Mouse (Mus musculus) heart, embryonic 14.5 days (tissue): ENCODE measurements around the gene Odf3. TPM values are rescaled to one million over a fixed set of nuclear protein-coding genes. Genes with fewer than 3 reads are reported as not detected.

Experiments
- ATAC-seq: fragments of 200-750 bp; cut with Nextera tagmentation; 2 replicates; pipeline ENCODE4 v1.8.0; 2017; ENCODE audit warnings: low read depth, moderate TSS enrichment; ENCODE audit not compliant: insufficient number of reproducible peaks, insufficient read depth, low FRiP score
- H3K27ac ChIP-seq, 2 experiments: fragments of 200-500 bp in 1 of 2; fragments of 300-500 bp in 1 of 2; sonication (generic) in 1 of 2; replicated peaks in 1 of 2; 2 replicates each; pipeline ENCODE4 v1.5.1; 2012 to 2014; ENCODE audit warnings: low read depth in 2 of 2, low read length in 2 of 2, control low read depth in 1 of 2, mild to moderate bottlenecking in 1 of 2, mixed read lengths in 1 of 2; ENCODE audit not compliant: control insufficient read depth in 1 of 2, insufficient read depth in 1 of 2
- H3K27me3 ChIP-seq: fragments of 300-500 bp; sonication (generic); 2 replicates; pipeline ENCODE4 v1.6.1; 2014; ENCODE audit warnings: mild to moderate bottlenecking, low read length, control low read depth; ENCODE audit not compliant: control insufficient read depth, insufficient read depth
- H3K36me3 ChIP-seq: fragments of 300-500 bp; sonication (generic); 2 replicates; pipeline ENCODE4 v1.6.1; 2014; ENCODE audit warnings: mild to moderate bottlenecking, control low read depth, low read length, mixed read lengths; ENCODE audit not compliant: control insufficient read depth, insufficient read depth
- H3K4me1 ChIP-seq, 2 experiments: fragments of 200-500 bp in 1 of 2; fragments of 300-500 bp in 1 of 2; sonication (generic) in 1 of 2; 2 replicates each; pipeline ENCODE4 v1.6.1; 2012 to 2014; ENCODE audit warnings: low read length in 2 of 2, control low read depth in 1 of 2, mixed read lengths in 1 of 2; ENCODE audit not compliant: control insufficient read depth in 2 of 2, insufficient read depth in 2 of 2
- H3K4me2 ChIP-seq: fragments of 300-500 bp; sonication (generic); 2 replicates; pipeline ENCODE4 v1.6.1; 2014; ENCODE audit warnings: mild to moderate bottlenecking, low read length
- H3K4me3 ChIP-seq, 2 experiments: fragments of 200-500 bp in 1 of 2; fragments of 300-500 bp in 1 of 2; sonication (generic) in 1 of 2; 2 replicates each; pipeline ENCODE4 v1.5.1; 2012 to 2014; ENCODE audit warnings: low read length in 2 of 2, mild to moderate bottlenecking in 2 of 2, control low read depth in 1 of 2, low read depth in 1 of 2, moderate library complexity in 1 of 2; ENCODE audit not compliant: control insufficient read depth in 1 of 2, insufficient read depth in 1 of 2
- H3K9ac ChIP-seq: fragments of 300-500 bp; sonication (generic); 2 replicates; pipeline ENCODE4 v1.6.1; 2014; ENCODE audit warnings: mild to moderate bottlenecking, low read length
- H3K9me3 ChIP-seq: fragments of 300-500 bp; sonication (generic); 2 replicates; pipeline ENCODE4 v1.6.1; 2016; ENCODE audit warnings: low read length, control low read depth; ENCODE audit not compliant: control insufficient read depth
- WGBS: fragments of 180-500 bp; shearing (Covaris S2); extraction: QIAGEN DNeasy Blood & Tissue Kit; methylation state at CpG from one replicate; pipeline ENCODE4 v1.1.7; 2014; 5-methylcytosine and 5-hydroxymethylcytosine counted together
- polyA plus RNA-seq: library from polyadenylated mRNA; unstranded; fragments of >200 nt; fragmentation: Nextera tagmentation; extraction: Ambion mirVana; gene quantifications from 2 replicates; pipeline ENCODE4 v1.2.1, GENCODE M21; 2014

Gene Odf3
- polyA plus RNA-seq = 0.12 TPM in 1 of 2 replicates, not detected in the other

DNA sequence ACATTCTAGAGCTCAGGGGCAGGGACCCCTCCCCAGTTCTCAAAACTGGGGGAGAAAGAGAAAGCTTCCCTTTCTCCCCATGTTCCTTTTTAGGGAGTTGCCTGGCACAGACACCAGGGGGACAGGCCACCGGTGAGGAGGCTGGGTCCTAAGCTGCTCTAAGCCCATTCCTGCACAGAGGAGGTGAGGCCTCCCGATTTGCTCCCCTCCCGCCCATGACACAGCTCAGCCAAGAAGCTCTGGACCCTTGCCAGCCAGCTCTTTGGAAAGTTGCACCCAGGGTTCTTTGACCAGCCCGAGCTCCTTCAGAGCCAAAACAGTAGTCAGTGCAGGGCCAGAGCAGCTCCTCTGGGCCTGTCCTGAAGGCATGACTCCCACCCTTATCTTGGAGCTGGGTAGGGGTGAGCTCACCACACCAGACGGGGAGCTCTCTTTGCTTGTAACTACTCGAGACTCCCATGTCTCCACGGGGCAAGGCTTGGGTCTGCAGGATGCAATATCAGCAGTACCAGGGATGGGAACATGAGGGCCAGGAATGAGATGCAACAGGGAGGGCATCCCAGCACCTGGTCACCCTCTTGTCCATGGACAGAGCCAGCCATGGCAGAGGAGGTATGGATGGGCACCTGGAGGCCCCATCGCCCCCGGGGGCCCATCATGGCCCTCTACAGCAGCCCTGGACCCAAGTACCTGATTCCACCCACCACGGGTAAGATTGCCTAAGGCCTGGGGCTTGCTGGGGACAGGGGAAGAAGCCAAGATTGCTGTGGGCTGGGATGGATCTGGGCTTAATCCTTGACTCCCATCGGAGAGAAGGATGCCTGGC, at the start of gene Odf3:
Gene Odf3 (plus strand): TSS at position 51 of the 826 bp plus-strand sequence.
- Histone ChIP-seq H3K4me1 (peaks cover 0 to 5% of the 10 kb centered on the region in 2 experiments; a peak in 3 of 4 replicates), H3K27ac (no peak within 1 kb of the TSS), H3K27me3 (peaks cover 15% of the 10 kb centered on the region; the same call in 1 of the 2 replicates), H3K9ac (no peak within 1 kb of the TSS), H3K4me2 (no peak within 1 kb of the TSS), H3K4me3 (no peak within 1 kb of the TSS), H3K9me3 (no peaks in the 10 kb centered on the region), H3K36me3 (peaks cover 15% of the 10 kb centered on the region)
- peak; percentile 41; the same call in 1 of the 2 replicates for ATAC-seq
- 44% methylated on average over 11 of the region's 11 CpGs for WGBS

DNA sequence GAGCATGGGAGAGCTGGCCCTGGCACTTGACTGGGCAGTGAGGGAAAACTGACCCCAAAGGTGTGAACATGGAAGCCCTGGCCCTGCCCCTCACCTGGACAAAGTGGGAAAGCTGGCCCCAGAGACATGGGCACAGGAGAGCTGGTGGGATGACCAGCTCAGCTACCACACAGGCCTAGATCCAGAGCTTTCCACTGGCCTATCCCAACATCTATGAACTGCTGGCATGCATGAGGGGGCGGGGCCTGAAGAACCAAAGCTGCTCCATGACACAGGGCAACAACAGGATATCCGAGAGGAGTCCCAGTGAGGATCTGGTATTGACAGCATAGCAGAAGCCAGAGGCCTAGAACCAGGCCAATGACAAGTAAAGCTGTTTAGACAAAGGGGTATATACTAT, 49.4 kb upstream of the Odf3 start:
- H3K27me3 ChIP-seq = no peaks in the 10 kb centered on the region
- no peak overlapping the region for H3K4me2 ChIP-seq
- ATAC-seq = no peak

DNA sequence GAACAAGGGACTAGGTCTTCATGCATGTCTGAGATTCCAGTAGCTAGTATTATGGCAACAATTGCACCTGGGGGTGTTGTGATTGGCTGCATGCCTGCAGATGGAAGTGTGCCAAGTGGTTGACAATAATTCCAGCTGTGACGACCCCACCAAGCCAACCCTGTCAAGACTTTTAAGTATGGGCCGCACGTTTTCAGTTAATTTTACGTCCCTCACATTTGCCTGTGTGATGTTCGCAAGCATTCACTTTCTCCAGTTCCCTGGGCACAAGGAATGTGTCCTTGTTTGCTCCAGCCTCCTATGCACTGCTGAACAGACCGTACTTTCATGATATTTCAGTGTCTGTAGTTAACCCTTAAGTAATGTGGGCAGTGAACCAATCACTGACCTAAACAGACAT, 45.0 kb upstream of the Odf3 start:
- Histone ChIP-seq H3K27ac (no peak overlapping the region), H3K9ac (no peak overlapping the region), H3K27me3 (no peaks in the 10 kb centered on the region), H3K4me1 (no peaks in the 10 kb centered on the region), H3K36me3 (no peaks in the 10 kb centered on the region), H3K4me2 (no peak overlapping the region), H3K4me3 (no peak overlapping the region), H3K9me3 (no peaks in the 10 kb centered on the region)
- WGBS = 73% methylated on average over 6 of the region's 6 CpGs
- no peak for ATAC-seq

More for the DNA sequence above, 49.4 kb upstream of the Odf3 start:
- H3K9ac ChIP-seq = no peak overlapping the region
- no peaks in the 10 kb centered on the region for H3K36me3 ChIP-seq
- no peaks in the 10 kb centered on the region for H3K4me1 ChIP-seq
- WGBS = 64% methylated on average over 2 of the region's 2 CpGs
- H3K9me3 ChIP-seq = no peaks in the 10 kb centered on the region
- no peak overlapping the region for H3K27ac ChIP-seq
- no peak overlapping the region for H3K4me3 ChIP-seq

DNA sequence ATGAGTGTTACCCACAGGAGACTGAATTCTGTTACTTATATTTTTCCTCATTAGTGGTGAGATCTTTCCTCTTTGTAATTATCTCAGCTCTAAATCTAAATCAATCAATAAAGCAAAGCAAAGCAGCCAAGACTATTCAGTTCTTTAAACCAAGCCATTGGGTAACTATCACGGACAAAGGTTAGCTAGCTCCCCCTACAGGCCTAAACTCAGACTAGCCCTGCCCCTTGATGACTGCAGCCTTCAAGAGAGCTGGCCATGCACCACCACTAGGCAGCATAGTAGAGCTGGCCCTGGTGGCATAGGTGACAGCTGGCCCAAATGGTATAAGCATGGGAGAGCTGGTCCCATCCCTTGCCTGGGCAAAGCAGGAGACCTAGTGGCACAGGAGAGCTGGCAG, 41.9 kb upstream of the Odf3 start:
- H3K27me3 ChIP-seq = no peaks in the 10 kb centered on the region
- no peak for ATAC-seq
- no peak overlapping the region for H3K9ac ChIP-seq
- 13% methylated on average over 1 of the region's 1 CpGs for WGBS
- H3K36me3 ChIP-seq = no peaks in the 10 kb centered on the region
- H3K9me3 ChIP-seq = no peaks in the 10 kb centered on the region
- H3K4me2 ChIP-seq = no peak overlapping the region
- H3K27ac ChIP-seq = no peak overlapping the region
- no peaks in the 10 kb centered on the region for H3K4me1 ChIP-seq
- no peak overlapping the region for H3K4me3 ChIP-seq

DNA sequence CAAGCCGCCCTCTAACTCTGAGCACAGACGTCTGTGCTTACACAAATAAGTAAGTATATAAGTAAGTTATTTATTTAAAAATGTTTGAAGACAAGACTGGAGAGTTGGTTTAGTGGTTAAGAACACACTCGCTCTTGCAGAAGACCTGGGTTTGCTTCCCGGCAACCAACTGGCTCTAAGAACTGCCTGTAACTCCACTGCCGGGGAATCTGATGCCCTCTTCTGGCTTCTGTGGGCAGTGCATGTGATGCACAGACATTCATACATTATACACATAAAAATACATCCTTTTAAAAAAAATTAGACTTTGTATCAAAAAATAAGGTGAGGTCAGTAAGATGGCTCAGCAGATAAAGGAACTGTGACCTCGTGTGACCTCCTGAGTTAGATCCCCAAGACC, 37.1 kb upstream of the Odf3 start:
- no peaks in the 10 kb centered on the region for H3K36me3 ChIP-seq
- no peak for ATAC-seq
- WGBS = 85% methylated on average over 6 of the region's 6 CpGs

DNA sequence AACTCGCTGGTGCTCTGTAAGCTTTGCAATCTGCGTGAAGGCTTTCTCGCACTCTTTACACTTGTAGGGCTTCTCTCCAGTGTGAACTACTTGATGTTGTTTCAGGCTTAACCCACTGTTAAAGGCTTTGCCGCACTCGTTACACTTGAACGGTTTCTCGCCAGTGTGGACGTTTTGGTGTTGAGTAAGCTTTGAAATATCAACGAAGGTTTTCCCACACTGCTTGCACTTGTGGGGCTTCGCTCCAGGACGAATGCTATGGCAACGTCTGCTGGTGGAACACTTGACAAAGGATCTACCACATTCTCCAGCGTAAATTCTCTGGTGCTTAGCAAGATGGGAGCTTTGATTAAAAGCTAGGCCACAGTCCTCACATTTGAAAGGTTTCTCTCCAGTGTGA, 35.9 kb upstream of the Odf3 start:
- WGBS = 83% methylated on average over 13 of the region's 13 CpGs

More for the DNA sequence above, 37.1 kb upstream of the Odf3 start:
- no peak overlapping the region for H3K4me2 ChIP-seq
- no peaks in the 10 kb centered on the region for H3K9me3 ChIP-seq
- H3K9ac ChIP-seq = no peak overlapping the region
- no peak overlapping the region for H3K4me3 ChIP-seq
- no peak overlapping the region for H3K27ac ChIP-seq
- no peaks in the 10 kb centered on the region for H3K4me1 ChIP-seq
- H3K27me3 ChIP-seq = no peaks in the 10 kb centered on the region

DNA sequence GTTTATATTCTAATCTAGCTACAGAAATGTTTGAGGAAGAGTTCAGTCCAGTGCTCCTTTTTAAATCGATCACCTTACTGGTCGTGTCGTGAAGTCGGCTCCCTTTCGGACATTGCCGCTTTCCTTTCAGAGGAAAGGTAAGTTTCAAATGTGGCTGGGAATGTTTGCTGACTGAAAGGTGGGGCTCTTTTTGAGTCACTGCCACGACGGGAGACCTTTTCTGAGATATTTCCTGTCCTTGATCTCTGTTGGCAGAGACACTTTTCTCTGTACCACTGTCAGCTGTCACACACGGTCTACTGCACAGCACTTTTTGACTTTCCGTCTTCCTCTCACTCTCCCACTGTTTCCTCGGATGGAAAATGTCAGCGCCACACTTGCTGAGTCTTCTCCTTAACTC, 34.8 kb upstream of the Odf3 start:
- Histone ChIP-seq H3K4me1 (no peaks in the 10 kb centered on the region), H3K4me3 (no peak overlapping the region), H3K4me2 (no peak overlapping the region), H3K9me3 (no peaks in the 10 kb centered on the region), H3K36me3 (no peaks in the 10 kb centered on the region), H3K9ac (no peak overlapping the region), H3K27ac (no peak overlapping the region), H3K27me3 (no peaks in the 10 kb centered on the region)
- no peak for ATAC-seq
- WGBS = 83% methylated on average over 12 of the region's 12 CpGs

More for the DNA sequence above, 35.9 kb upstream of the Odf3 start:
- H3K36me3 ChIP-seq = no peaks in the 10 kb centered on the region
- ATAC-seq = no peak
- H3K4me3 ChIP-seq = no peak overlapping the region
- no peaks in the 10 kb centered on the region for H3K4me1 ChIP-seq
- H3K4me2 ChIP-seq = no peak overlapping the region
- H3K27me3 ChIP-seq = no peaks in the 10 kb centered on the region
- no peak overlapping the region for H3K9ac ChIP-seq
- no peak overlapping the region for H3K27ac ChIP-seq
- H3K9me3 ChIP-seq = no peaks in the 10 kb centered on the region
